Mouse (Mus musculus): ENCODE results near the gene Sdf2l1. TPM values are rescaled to one million over a fixed set of nuclear protein-coding genes. Genes with fewer than 3 reads are reported as not detected.
"Not testable (repeated sequence)": the region's sequence is repeated elsewhere in the genome, so short reads cannot be mapped to it uniquely, and the experiment has no call there.

The Sdf2l1 gene
- 173 and 203 TPM in 2 replicates for polyA plus RNA-seq (2015; fragmentation: Nextera tagmentation; extraction: Ambion mirVana)

- Histone ChIP-seq H3K4me3 (ENCODE audit: low read length) (peak within 1 kb of the TSS; percentile 89), H3K36me3 (ENCODE audit: control insufficient read depth, insufficient read depth, low read length) (no peaks in the 10 kb centered on the region), H3K27me3 (replicated peaks; ENCODE audit: control insufficient read depth, insufficient read depth, low read length) (no peaks in the 10 kb centered on the region), H3K27ac (ENCODE audit: low read length) (peak within 1 kb of the TSS; percentile 66), H3K4me1 (ENCODE audit: control insufficient read depth, insufficient read depth, low read length) (peaks cover 11% of the 10 kb centered on the region), H3K4me2 (ENCODE audit: low read depth, low read length) (peak within 1 kb of the TSS; percentile 98), H3K9me3 (ENCODE audit: control insufficient read depth, low read length) (no peaks in the 10 kb centered on the region), H3K9ac (ENCODE audit: low read depth, low read length) (peak within 1 kb of the TSS; percentile 86)
- WGBS, result under 1% methylated on average over 47 of the region's 47 CpGs
- peak; percentile 99 for ATAC-seq
These were observed at the start of gene Sdf2l1 for GRCm38 (mm10) chr16:17132089-17132905. TSS of gene Sdf2l1 (minus strand) at chr16:17132383.

DNA sequence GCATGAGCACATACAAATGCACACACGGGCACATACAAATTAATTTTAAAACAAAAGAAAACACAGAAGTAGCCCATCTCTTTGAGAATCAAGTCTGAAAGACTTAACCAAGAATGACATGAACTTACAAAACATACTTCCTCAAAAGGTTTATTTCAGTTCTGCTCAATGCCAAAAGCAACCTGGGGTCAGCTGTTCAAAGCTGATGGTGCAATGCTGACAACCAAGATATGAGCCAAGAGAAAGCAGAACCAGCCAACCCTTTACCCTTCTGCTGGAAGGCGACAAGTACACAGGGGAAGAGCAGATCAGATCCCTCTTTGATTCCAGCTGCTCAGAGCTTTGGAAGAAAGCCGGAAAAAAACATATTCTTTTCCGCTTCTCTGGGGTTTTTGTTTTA lies 49.2 kb upstream of the Sdf2l1 start:
- whole genome bisulfite sequencing, result 77% methylated on average over 4 of the region's 4 CpGs
- peaks cover 6% of the 10 kb centered on the region for H3K4me1 ChIP-seq (ENCODE audit: control insufficient read depth, insufficient read depth, low read length)
- H3K4me3 ChIP-seq (ENCODE audit: low read length), result no peak overlapping the region
- no peak overlapping the region for H3K27ac ChIP-seq (ENCODE audit: low read length)
- no peaks in the 10 kb centered on the region for H3K27me3 ChIP-seq (replicated peaks; ENCODE audit: control insufficient read depth, insufficient read depth, low read length)
- H3K4me2 ChIP-seq (ENCODE audit: low read depth, low read length), result no peak overlapping the region
- ATAC-seq, result no peak; the same call in 1 of the 2 replicates
- H3K9ac ChIP-seq (ENCODE audit: low read depth, low read length), result peak overlapping the region; percentile 25; the same call in 1 of the 2 replicates
- no peaks in the 10 kb centered on the region for H3K36me3 ChIP-seq (ENCODE audit: control insufficient read depth, insufficient read depth, low read length)
- no peaks in the 10 kb centered on the region for H3K9me3 ChIP-seq (ENCODE audit: control insufficient read depth, low read length)

- Histone ChIP-seq H3K4me1 (ENCODE audit: control insufficient read depth, insufficient read depth, low read length) (peaks cover 11% of the 10 kb centered on the region), H3K36me3 (ENCODE audit: control insufficient read depth, insufficient read depth, low read length) (peaks cover under 1% of the 10 kb centered on the region; the same call in 1 of the 2 replicates)
These were observed 47.5 kb upstream of the Sdf2l1 start for GRCm38 (mm10) chr16:17179706-17180105.

DNA sequence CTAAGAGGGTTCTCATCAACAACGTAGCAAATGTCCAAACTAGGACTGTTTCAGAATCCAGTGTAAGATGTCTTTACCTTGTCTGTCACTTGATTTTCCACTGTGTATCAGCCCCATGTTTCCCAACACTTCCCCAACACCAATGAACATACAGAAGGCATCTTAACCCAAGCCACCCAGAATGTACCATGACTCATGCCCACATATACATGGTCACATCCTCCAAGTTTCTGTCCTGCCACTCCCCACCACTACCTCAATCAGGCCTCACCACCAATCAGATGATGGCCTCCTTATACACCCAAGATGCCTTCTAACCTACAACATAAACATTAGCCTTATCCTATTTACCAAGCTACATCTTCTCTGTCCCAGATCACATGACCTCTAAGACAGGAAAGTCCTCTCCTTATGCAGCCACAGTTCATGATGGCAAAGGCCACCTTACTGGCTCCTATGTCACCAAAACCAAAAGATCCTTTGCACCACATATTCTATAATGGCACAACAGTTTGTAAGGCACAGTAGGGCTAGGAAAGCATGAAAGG lies 45.5 kb upstream of the Sdf2l1 start:
- peaks cover 11% of the 10 kb centered on the region for H3K4me1 ChIP-seq (ENCODE audit: control insufficient read depth, insufficient read depth, low read length)
- no peak overlapping the region for H3K4me2 ChIP-seq (ENCODE audit: low read depth, low read length)
- 93% methylated on average over 1 of the region's 1 CpGs for WGBS
- no peak for ATAC-seq
- no peak overlapping the region for H3K9ac ChIP-seq (ENCODE audit: low read depth, low read length)
- no peaks in the 10 kb centered on the region for H3K27me3 ChIP-seq (replicated peaks; ENCODE audit: control insufficient read depth, insufficient read depth, low read length)
- H3K27ac ChIP-seq (ENCODE audit: low read length), result no peak overlapping the region
- H3K4me3 ChIP-seq (ENCODE audit: low read length), result no peak overlapping the region
- peaks cover 4% of the 10 kb centered on the region; the same call in 1 of the 2 replicates for H3K36me3 ChIP-seq (ENCODE audit: control insufficient read depth, insufficient read depth, low read length)
- no peaks in the 10 kb centered on the region for H3K9me3 ChIP-seq (ENCODE audit: control insufficient read depth, low read length)

More at GRCm38 (mm10) chr16:17179706-17180105, 47.5 kb upstream of the Sdf2l1 start:
- no peaks in the 10 kb centered on the region for H3K9me3 ChIP-seq (ENCODE audit: control insufficient read depth, low read length)
- no peak overlapping the region for H3K27ac ChIP-seq (ENCODE audit: low read length)
- WGBS, result 92% methylated on average over 3 of the region's 3 CpGs
- H3K9ac ChIP-seq (ENCODE audit: low read depth, low read length), result no peak overlapping the region
- ATAC-seq, result no peak
- H3K27me3 ChIP-seq (replicated peaks; ENCODE audit: control insufficient read depth, insufficient read depth, low read length), result no peaks in the 10 kb centered on the region
- no peak overlapping the region for H3K4me2 ChIP-seq (ENCODE audit: low read depth, low read length)
- no peak overlapping the region for H3K4me3 ChIP-seq (ENCODE audit: low read length)

GRCm38 (mm10) chr16:17175765-17176164 lies 43.6 kb upstream of the Sdf2l1 start:
- WGBS, result 72% methylated on average over 2 of the region's 2 CpGs
- peaks cover 7% of the 10 kb centered on the region; the same call in 1 of the 2 replicates for H3K36me3 ChIP-seq (ENCODE audit: control insufficient read depth, insufficient read depth, low read length)
- no peak overlapping the region for H3K4me2 ChIP-seq (ENCODE audit: low read depth, low read length)
- H3K9ac ChIP-seq (ENCODE audit: low read depth, low read length), result no peak overlapping the region
- H3K27me3 ChIP-seq (replicated peaks; ENCODE audit: control insufficient read depth, insufficient read depth, low read length), result no peaks in the 10 kb centered on the region
- peak; percentile 85 for ATAC-seq
- H3K4me3 ChIP-seq (ENCODE audit: low read length), result no peak overlapping the region
- no peaks in the 10 kb centered on the region for H3K9me3 ChIP-seq (ENCODE audit: control insufficient read depth, low read length)
- H3K4me1 ChIP-seq (ENCODE audit: control insufficient read depth, insufficient read depth, low read length), result peaks cover 5% of the 10 kb centered on the region; the same call in 1 of the 2 replicates
- H3K27ac ChIP-seq (ENCODE audit: low read length), result no peak overlapping the region

DNA sequence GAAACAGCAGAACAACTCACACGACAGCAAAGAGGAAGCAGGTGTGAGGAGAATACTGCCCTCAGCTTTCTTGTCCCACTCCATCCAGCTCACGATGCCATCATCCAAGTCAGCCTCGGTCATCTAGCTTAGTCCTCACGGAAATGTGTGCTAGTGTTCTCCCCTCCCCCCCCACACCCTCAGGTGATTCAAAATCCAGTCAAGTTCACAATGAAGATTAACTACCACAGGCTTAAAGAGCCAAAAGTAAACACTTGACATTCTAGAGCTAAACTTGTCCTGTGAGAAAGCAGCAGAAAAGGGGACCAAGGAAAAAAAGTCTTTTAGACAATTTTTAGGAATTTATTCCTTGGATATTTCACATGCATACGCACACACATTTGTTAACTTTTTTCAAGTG lies 35.9 kb upstream of the Sdf2l1 start:
- peaks cover 12% of the 10 kb centered on the region for H3K36me3 ChIP-seq (ENCODE audit: control insufficient read depth, insufficient read depth, low read length)
- no peak overlapping the region for H3K9ac ChIP-seq (ENCODE audit: low read depth, low read length)
- no peaks in the 10 kb centered on the region for H3K27me3 ChIP-seq (replicated peaks; ENCODE audit: control insufficient read depth, insufficient read depth, low read length)
- H3K4me3 ChIP-seq (ENCODE audit: low read length), result no peak overlapping the region
- 72% methylated on average over 5 of the region's 5 CpGs for WGBS
- H3K4me1 ChIP-seq (ENCODE audit: control insufficient read depth, insufficient read depth, low read length), result peaks cover 12% of the 10 kb centered on the region
- no peak for ATAC-seq
- no peaks in the 10 kb centered on the region for H3K9me3 ChIP-seq (ENCODE audit: control insufficient read depth, low read length)
- peak overlapping the region; percentile 78; the same call in 1 of the 2 replicates for H3K27ac ChIP-seq (ENCODE audit: low read length)
- no peak overlapping the region for H3K4me2 ChIP-seq (ENCODE audit: low read depth, low read length)

GRCm38 (mm10) chr16:17167179-17167578 lies 35.0 kb upstream of the Sdf2l1 start:
- peak; percentile 76 for ATAC-seq
- H3K27ac ChIP-seq (ENCODE audit: low read length), result peak overlapping the region; percentile 78
- H3K9ac ChIP-seq (ENCODE audit: low read depth, low read length), result no peak overlapping the region
- H3K4me3 ChIP-seq (ENCODE audit: low read length), result no peak overlapping the region
- no peaks in the 10 kb centered on the region for H3K9me3 ChIP-seq (ENCODE audit: control insufficient read depth, low read length)
- H3K4me1 ChIP-seq (ENCODE audit: control insufficient read depth, insufficient read depth, low read length), result peaks cover 12% of the 10 kb centered on the region
- H3K4me2 ChIP-seq (ENCODE audit: low read depth, low read length), result no peak overlapping the region
- peaks cover 12% of the 10 kb centered on the region for H3K36me3 ChIP-seq (ENCODE audit: control insufficient read depth, insufficient read depth, low read length)
- no peaks in the 10 kb centered on the region for H3K27me3 ChIP-seq (replicated peaks; ENCODE audit: control insufficient read depth, insufficient read depth, low read length)

- H3K4me2 ChIP-seq (ENCODE audit: low read depth, low read length); H3K9ac ChIP-seq (ENCODE audit: low read depth, low read length); H3K36me3 ChIP-seq (ENCODE audit: control insufficient read depth, insufficient read depth, low read length); H3K27me3 ChIP-seq (replicated peaks; ENCODE audit: control insufficient read depth, insufficient read depth, low read length); H3K9me3 ChIP-seq (ENCODE audit: control insufficient read depth, low read length); H3K4me3 ChIP-seq (ENCODE audit: low read length): not testable (repeated sequence)
- peak; percentile 92 for ATAC-seq
- H3K4me1 ChIP-seq (ENCODE audit: control insufficient read depth, insufficient read depth, low read length), result peaks cover 12% of the 10 kb centered on the region
- peak overlapping the region; percentile 83 for H3K27ac ChIP-seq (ENCODE audit: low read length)
- WGBS, result 68% methylated on average over 1 of the region's 1 CpGs
These were observed 33.3 kb upstream of the Sdf2l1 start for GRCm38 (mm10) chr16:17165478-17165877.

DNA sequence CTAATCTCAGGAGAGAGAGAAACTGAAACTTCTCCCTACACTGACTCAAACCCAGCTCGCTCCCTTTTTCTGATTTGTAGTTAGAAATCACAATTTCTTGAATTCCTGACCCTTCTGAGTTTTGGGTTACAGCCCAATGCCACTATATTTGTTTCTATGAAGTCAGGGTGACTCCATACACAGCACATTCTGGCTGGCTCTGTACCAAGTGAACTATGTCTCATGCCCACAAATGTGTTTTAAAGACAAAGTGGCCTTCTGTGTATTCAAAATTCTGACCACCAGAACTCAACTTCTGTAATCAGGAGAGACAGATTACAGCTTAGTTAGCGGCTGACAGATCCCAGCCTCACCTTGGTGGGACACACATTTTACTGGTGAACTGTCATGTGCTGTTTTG lies 22.2 kb upstream of the Sdf2l1 start:
- Histone ChIP-seq H3K27ac (ENCODE audit: low read length) (no peak overlapping the region), H3K36me3 (ENCODE audit: control insufficient read depth, insufficient read depth, low read length) (peaks cover 1% of the 10 kb centered on the region), H3K4me1 (ENCODE audit: control insufficient read depth, insufficient read depth, low read length) (peaks cover 2% of the 10 kb centered on the region; the same call in 1 of the 2 replicates), H3K27me3 (replicated peaks; ENCODE audit: control insufficient read depth, insufficient read depth, low read length) (no peaks in the 10 kb centered on the region), H3K4me3 (ENCODE audit: low read length) (no peak overlapping the region), H3K9ac (ENCODE audit: low read depth, low read length) (no peak overlapping the region), H3K9me3 (ENCODE audit: control insufficient read depth, low read length) (no peaks in the 10 kb centered on the region), H3K4me2 (ENCODE audit: low read depth, low read length) (no peak overlapping the region)
- WGBS, result 99% methylated on average over 2 of the region's 2 CpGs
- ATAC-seq, result no peak

Measured in intestine, embryonic 16.5 days (tissue).